Mouse (Mus musculus) CH12F3 (cell line): ENCODE data around the gene Slc35a5.

ENCODE experiments used
- in situ Hi-C: fragments of 300-500 bp; cut with MboI; formaldehyde crosslinking; loops from 2 replicates; pipeline ENCODE4 v1.14.3; 2020; ENCODE audit warnings: low sequenced_read_pairs

Gene Slc35a5

DNA sequence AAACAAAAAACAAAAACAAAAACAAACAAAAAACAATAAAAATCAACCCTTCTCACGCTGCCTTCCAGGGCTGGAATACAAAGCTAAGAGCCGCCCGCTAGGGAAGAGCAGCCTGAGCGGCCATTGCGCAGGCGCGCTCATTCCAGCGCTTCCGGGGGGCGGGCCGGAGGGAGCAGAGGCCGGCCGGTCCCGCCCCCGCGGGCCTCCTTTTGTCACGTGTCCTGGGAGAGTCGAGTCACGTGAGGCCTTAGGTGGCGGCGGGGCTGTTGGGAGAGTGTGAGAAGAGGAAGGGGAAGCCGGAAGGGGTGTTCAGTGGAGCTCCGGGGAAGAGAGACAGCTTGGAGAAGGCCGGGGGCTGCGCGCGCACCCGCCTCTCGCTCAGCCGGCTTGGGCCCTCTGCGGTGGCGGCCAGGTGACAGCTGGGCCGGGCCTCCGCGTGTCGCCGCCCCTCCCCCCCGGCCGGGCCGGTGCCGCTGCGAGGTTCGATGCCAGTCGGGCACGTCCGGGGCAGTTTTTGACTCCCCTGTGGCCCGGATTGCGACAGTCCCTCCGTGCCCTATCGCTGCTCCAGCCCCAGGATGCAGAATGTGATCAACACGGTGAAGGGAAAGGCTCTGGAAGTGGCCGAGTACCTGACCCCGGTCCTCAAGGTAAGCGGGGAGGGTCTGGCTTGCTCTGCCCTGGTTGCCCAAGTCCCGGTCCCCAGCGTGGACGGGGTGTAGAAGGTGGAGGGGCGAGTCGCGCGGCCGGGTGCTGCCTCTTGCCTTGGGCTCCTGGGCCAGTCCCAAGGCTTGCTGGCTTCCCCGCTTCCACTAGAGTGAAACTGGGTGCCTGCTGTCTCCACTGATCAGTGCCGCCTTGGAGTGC is at the start of gene Slc35a5, which contains the start of gene Atg3:
Slc35a5 (minus strand) TSS at position 185 of the 867 bp plus-strand sequence.
Atg3 (plus strand) TSS at position 264 of the 867 bp plus-strand sequence.
- in situ Hi-C loops, result no loop called here

DNA sequence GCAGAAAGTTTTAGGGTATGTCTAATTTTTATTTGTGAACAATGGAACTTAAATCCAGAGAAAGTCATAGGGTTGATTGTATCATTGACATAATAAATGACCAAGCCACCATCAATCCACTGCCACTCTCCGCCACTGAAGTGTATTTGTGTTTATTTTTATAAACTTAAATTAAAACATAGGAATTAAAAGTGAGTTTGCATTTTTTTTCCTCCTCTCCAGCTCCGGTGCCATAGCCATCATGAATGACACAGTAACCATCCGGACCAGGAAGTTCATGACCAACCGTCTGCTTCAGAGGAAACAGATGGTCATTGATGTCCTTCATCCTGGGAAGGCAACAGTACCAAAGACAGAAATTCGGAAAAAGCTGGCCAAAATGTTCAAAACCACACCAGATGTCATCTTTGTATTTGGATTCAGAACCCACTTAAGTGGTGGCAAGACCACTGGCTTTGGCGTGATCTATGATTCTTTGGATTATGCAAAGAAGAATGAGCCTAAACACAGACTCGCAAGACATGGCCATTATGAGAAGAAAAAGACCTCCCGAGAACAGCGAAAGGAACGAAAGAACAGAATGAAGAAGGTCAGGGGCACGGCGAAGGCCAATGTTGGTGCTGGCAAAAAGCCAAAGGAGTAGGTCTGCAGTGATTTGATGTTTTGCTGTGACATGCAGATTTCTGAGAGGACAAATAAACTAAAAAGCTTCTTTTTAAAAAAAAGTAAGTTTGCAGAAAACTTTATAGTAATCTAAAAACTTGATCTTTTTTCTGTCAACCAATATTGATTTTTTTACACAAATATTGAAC is 46.6 kb upstream of the Slc35a5 start:
- in situ Hi-C loops, result loop anchor here (25.0 kb wide), 1 partner anchor 207 kb away; the partner anchor contains the start of gene Cd200

DNA sequence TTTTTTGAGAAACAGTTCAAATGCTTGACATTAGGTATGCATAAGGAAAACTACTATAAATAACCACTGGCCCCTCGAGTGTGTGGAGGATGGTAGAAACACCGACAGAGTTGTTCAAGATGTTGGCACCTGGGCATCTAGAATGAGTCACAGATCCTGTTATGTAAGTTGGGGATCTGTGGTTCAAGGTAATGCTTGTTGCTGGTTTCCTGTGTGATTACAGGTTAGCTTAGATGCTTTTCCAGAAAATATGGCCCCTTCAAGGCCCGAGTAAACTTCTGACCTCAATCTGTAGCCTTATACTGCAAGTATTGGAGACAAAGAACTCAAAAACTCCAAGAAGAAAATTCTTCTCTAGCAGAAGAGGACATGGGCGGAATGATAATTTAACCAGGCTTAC is 45.9 kb upstream of the Slc35a5 start:
- in situ Hi-C loops, result loop anchor here (25.0 kb wide), 1 partner anchor 208 kb away; the partner anchor contains the start of gene Cd200

DNA sequence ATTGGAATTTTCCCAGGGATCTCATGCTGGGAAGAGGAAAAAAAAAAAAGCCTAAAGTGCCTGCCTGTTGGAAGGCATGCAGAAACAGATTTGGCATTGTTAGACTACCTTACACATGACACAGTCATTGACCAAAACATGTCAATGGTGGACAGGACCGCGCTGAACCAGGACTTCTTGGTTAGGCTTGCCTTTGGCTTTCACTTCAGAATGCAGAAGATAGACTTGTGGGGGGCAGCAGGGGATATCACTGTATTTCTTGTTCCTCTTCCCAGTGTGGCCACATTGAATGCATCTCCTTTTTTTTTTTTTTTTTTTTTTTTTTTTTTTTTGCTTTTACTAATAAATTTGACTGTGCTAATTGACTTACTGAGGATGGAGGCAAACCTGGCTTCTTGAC is 42.9 kb upstream of the Slc35a5 start:
- in situ Hi-C loops, result loop anchor here (25.0 kb wide), 1 partner anchor 211 kb away; the partner anchor contains the start of gene Cd200

DNA sequence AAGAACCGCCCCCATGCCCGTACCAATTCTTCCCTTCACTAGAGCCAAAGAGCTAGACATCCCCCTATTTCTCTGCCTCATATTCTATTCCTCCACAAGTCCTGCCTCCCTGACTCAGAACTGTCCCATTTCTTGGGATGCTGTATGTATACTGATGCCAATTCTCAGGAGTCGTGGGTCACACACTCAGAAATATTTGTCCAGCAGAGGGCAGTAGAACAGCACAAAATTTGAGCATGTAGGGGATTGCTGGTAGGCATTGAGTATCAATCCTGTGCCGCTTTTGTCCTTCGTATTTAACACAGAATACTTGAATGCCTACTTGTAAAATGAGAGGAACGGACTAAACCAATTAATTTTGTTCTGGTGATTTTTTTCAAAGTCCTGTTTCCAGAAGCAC is 38.3 kb upstream of the Slc35a5 start:
- in situ Hi-C loops, result loop anchor here (10.0 kb wide), 1 partner anchor 428 kb away; no protein-coding TSS in a partner anchor

DNA sequence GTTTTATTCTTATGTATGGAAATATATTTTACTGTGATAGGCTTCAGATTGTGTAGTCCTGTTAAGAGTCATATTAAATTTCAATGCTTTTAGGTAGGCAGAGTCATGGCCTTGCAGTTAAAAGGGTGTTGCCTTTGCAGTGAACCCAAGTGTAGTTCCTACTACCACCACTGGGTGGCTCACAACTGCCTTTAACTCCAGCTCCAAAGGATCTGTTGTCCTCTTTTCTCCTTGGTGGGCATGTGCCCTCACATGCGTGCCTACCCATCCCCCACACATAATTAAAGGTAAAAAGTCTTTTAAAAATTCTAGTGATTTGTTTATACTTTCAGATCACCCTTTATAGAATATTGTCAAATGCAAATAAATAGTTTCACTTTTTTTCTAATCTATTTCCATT is 34.1 kb upstream of the Slc35a5 start:
- in situ Hi-C loops, result loop anchor here (10.0 kb wide), 1 partner anchor 432 kb away; no protein-coding TSS in a partner anchor

DNA sequence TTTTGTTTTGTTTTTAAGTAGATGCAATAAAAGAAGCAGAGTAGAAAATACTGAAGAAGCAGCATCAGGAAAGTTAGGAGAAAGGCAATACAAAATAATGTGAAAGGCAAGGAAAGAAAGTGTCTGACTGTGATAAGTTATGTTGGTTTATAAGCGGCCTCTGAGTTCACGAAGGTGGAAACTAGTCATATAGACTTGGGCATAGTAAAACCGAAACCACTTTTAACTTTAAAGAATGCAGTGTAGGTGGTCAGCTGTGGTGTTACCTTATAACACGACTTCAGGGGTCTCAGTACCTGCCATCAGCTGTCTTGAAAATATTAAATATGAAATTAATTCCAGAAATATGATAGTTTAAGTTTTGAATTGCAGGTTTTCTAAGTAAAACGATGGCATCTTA is 23.3 kb upstream of the Slc35a5 start:
- in situ Hi-C loops, result no loop called here

DNA sequence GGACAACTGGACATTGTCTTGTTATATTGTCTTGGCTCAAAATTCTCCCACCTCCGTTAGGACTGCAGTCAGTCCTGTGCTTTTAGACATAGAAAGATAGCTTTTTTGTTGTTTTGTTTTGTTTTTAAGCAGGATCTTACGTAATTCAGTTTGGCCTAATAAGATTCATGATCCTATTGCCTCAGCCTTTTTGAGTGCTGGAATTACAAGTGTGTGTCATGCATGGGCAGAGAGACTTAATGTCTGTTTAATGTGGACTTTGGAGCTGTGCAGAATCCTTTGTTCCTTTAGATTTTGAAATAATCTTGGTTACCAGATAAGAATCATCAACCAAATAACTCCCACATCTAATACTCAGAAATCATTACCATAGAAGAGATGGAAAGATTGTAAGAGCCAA is 20.0 kb upstream of the Slc35a5 start:
- in situ Hi-C loops, result no loop called here

DNA sequence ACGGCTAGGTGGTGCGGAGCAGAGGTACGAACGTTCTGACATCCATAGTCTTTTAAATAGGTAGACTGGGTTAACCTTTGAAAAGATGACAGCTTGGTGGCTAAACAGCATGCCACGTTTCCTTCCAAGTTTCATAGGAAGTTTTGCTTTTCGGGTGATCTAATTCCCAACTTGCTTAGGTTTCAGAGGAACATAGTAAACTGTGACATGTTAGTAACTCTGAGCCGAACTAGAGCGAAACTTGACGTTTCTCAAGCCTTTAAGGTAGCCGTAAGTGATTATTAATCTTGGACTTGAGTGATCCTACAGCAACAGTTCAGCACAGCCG is 847 bp upstream of the Slc35a5 start:
- in situ Hi-C loops, result no loop called here

DNA sequence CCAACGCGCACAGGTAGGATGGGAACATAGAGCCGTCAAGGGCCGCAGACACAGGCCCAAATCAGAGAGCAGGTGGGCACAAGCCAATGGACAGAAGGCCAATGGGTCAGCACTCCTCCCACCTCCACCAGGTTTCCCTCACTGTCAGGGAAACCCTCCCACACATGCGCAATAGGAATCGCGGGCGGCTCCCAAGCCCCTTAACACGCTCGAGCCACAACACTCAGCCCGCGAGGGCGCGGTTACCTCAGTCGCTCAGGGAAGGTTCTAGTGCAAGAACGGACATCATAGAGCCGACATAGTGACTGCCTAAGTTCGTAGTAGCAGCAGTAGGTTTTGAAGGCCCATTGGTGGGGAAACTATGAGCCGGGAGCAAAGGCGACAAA is 377 bp downstream of the Slc35a5 start:
- in situ Hi-C loops, result no loop called here

DNA sequence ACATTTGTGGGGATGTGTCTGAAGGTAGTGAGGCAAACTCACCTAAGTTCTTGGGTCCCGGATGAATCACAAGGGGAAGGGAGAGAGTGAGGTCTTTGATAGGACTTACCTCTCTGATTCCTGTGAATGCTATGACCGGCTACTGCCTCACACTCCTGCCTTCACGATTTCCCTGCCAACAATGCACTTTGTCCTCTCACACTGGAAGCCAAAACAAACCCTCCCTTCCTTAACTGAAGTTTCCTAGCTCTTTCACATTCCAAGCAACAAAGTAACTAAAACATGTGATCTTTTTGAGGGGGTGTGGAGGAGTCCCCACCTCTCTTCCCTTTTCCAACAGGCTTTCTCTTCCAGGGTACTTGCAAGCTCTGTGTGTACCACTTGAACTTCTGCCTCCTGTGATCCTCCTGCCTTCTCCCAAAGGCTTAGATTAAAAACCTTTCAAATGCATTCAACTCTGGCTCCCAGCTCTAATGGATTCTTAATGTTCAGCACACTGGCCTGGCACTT is 3.7 kb downstream of the Slc35a5 start:
- in situ Hi-C loops, result no loop called here

DNA sequence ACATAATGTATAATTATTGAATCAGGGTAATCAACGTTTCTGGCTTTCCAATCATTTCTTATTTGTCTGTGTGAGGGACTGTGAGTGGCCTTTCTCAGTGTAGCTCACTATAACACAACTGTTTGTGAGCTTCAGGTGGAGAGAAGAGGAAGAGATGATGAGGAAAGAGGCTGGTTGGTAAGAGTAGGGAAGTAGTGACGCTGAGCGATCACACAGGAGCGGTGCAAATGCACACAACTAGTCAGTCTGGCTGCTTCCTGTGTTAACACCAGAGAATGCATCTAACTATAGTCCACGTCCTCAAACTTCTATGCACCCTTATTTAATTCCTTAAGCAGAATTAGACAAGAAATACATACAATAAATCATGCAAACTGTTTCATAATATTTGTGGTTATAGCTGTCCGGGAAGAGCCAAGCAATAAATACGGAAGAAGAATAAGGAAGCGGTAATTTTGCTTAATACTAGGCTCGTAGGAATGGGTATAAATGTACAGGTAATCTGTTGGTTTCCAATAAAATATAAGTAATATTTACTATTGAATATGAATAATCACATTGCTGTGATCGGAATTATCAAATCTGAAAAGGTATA is 9.9 kb downstream of the Slc35a5 start:
- in situ Hi-C loops, result no loop called here

DNA sequence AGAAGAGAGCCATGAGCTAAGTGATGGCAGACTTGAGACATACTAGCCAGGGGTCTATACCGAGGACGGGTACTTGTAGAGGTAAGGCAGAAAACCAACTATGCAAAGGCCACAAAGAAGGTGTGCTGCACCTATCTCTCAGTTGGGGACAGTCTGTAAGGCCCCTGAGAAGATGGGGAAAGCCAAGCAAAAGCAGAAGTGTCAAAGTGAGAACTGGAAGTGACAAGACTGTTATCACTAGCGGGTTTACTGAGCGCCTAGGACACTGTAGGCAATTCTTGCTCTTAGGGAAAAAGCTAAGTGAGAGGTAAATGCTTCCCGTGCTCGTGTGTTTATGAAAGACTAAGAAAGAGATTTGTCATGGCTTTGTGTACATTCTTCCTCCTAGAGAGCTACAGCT is 13.4 kb downstream of the Slc35a5 start:
- in situ Hi-C loops, result no loop called here

DNA sequence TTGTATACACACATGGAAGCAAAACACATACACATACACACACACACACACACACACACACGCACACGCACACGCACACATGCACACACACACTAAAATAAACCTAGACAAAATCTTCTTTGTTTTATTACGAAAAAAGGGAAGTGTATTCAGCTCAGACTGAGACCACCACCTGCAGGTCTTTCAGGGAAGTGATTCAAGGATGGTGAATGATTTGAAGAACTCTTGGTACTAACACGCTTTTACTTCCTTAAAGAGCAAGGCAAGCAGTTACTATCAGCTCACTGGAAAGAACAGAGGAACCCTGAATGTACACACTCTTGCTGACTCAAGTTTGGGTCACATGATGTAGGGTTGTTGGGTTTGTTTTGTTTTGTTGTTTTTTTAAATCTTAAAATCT is 15.9 kb downstream of the Slc35a5 start:
- in situ Hi-C loops, result no loop called here

DNA sequence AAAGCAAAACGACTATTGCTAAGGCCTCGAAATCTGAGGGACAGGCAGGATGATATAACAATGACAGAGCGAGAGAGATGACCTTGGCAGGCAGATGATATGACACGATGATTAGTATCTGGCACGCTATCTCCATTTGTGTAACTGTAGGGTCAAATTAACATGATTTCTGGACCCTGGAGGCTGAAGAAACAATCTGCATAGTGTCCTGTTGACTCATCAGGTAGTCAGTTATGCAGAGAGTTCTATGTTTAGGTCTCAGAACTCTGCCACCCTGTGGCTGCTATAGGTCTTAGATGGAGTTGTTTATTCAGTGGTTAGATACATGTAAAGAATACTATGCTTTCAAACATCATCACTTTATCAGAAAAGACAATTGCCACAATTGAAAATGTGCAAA is 16.8 kb downstream of the Slc35a5 start:
- in situ Hi-C loops, result no loop called here

DNA sequence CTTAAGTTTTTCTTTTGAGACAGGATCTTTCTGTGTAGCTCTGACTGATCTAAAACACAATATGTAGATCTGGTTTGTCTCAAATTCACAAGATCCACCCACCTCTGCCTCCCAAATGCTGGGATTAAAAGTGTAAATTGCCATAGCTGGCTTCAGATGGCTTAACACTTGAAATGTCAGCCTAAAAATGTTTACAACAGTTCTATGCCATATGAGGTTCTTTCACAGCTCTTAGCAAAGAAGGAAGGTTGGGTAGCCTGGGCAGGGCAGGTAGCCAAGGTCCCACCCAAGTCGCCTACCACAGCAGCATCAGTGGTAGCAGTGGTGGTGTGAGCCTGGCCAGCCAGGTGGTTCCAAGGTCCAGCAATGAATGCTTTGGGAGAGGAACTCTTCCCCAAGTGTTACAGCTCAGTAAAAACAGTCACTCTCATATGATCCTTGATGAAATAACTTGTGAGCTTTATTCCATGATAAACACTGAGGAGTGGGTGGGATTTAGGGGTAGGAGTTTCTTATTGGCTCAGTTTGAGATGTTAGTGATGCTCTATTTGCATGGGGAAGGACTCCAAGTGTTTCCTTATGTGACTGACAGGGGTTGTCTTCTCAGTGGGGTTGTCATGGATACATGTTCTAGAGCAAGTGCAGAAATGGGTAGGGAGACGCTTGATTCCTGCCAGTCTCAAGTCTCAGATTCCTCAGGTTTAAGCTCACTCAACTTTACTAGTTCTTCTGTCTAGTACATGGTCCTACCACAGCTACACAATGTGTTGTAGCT is 30.4 kb downstream of the Slc35a5 start:
- in situ Hi-C loops, result no loop called here

DNA sequence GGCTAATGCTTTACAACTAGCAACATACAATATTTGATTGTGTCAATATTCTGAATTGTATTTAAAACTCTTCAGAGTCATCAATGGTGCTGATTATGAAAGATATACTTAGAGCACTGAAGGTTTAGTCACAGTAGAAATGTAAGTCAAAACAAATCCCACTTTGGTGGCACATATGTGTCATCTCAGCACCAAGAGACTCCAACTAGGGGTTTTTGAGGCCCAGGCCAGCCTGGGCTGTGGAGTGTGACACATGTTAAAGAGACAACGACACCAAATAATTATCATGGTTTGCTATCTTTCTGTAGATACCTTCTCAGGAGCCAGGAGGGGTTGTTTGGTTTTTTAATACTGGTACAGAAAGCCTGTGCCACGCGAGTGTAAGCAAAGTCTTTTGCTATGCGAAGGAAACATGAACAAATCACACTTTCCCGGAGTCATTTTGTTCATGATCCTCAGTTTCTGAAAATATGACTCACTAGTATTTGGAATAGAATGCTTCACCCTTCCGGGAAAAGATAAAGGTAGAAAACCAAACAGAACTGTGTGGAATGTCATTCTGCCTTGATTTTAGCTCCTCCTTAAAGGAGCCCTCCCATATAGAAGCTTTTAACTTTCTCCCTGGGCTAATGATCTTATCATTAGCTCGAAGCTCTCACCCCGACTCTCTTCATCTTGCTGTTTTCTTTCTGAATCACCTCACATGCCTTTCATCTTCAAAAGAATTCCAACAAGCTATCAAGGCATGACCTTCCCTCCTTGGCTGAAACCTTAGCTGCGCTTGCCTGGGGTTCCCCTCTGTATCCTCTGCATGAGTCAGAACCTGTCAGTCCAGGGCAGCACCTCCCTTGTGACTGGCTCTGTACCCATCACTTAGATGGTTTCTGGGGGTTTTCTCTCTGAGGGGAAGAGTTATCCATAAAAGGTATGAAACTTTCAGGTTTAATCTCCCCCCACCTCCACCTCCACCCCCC is 34.0 kb downstream of the Slc35a5 start:
- in situ Hi-C loops, result loop anchor here (25.0 kb wide), 1 partner anchor 637 kb away; no protein-coding TSS in a partner anchor

DNA sequence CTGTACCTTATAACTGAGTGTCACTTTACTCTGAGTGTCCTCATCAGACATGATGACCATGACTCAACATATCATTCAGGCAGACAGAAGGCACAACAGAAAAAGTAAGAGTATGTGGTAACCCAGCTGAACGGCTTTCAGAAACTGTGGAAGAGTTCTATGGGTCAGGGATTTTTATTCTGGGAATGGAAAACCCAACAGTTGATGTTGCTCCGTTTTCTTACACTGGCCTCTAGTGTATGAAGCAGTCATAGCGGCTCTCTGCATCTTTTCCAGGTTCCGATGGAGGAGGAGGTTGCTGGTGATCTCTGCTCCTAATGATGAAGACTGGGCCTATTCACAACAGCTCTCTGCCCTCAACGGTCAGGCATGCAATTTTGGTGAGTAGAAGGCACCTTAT is 35.9 kb downstream of the Slc35a5 start:
- in situ Hi-C loops, result loop anchor here (25.0 kb wide), 1 partner anchor 635 kb away; no protein-coding TSS in a partner anchor

DNA sequence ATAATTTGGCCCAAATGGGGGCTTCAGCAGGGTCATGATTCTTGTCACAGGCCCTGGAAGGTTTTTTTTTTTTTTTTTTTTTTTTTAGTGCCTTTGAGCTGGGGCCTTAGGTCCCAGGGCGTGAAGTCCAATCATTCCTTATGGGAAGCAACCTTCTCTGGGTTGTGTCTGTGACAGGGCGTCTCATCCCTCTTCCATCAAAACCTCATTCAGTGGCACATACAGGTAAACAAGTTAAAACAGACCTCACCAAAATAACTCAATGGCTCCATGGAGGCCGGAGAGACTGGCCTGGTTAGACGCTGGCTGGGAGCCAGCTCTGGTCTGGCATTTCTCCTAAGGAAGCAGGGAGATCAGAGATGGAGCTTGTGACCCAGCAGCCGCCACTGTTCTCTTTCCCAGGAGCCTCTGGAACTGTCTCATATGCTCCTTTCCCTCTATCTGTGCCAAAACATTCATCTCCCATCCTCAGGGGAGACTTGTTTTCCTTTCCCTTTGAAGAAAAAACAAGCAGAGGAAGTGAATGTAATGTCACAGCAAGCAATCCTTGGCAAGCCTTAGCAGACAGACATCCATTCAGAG is 37.6 kb downstream of the Slc35a5 start:
- in situ Hi-C loops, result loop anchor here (25.0 kb wide), 1 partner anchor 634 kb away; no protein-coding TSS in a partner anchor
